Mouse (Mus musculus): Measurements from ENCODE around the gene Lysmd4.
A peak's percentile ranks its signal among the peaks of the same experiment; 100 is the strongest.

Lysmd4 gene

DNA sequence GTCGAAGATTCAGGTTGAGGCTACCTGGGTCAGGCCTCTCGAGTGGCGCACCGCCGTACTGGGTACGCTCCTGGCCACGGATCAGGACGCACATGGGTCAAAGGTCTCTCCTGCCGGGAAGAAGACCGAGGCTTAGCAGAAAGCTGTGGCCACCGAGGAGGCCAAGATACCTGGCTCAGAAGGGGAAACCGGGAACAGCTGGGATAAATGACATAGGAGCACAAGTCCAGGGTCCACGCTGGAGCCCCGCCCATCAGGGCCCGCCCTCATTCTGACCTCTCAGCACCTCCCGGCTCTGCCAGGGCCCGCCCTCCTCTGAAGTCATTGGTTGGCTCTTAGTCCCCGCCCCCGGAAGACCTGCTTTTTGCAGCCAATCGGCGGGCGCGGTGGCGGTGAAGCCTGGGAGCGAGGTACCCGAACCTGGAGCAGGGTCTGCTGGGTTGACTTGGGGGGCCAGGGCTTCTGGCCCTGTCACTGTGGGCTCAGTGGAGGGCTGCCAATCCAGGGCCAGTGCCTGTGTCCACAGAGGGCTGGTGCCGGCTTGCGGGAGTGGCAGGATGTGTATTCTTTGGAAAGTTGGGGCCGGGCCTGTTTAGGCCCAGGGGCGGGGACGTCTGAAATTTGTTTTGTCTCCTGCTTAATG, at the start of gene Lysmd4:
Gene Lysmd4 (plus strand): TSS at position 325 of the 643 bp plus-strand sequence.
- peak; percentile 90 to 92 for DNase-seq (ENCODE audit: low spot score in 2 of 2)

DNA sequence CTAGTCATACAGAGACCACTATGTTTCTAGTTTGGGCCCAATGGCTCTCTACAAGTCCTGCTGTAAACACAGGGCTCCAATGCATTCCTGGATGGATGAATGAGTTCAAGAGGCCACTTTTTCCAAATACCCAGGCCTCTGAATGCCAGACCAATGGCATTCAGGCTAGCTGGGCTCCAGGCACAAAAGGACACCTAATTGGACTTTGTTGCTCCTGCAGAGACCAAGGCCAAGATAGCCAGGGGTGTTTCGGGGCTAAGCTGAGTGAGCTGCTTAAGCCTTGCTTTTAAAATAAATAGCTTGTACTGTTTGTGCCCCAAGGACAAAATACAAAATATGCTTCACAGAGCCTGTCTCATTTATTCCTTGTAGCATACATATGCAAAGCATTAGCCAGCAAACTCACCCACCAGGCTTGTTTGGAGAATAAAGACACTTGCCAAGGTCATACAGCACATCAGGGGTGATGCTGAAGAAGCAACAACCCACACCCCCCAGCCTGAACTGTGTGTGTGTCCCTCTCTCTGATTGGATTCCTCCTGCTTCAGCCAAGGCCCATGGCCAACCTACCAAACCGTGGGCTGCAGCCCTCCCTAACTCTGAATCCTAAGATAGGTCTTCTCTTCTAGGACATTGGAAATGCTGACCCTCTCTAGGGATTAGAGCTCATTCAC, 48.7 kb upstream of the Lysmd4 start:
- DNase-seq (ENCODE audit: low spot score in 2 of 2), result no peak

DNA sequence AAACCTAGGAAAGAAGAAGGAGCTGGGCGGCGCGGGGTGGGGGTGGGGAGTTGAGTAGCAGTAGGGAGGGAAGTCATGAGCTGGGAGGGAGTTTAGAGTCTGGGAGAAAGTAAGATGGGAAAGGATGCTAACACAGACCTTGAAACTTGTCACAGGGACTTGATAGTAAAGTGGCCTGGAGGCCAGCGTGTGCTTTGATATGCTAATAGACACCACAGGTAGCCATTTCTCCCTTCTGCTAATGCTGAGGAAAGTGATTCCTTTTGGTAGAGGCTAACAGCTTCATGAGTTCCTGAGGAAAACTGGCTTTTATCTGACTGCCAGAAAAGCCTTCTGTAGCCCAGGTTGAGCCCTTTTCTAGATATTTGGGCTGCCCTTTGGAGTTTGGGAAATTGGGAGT, 38.6 kb upstream of the Lysmd4 start:
- DNase-seq (ENCODE audit: low spot score in 2 of 2), result no peak

DNA sequence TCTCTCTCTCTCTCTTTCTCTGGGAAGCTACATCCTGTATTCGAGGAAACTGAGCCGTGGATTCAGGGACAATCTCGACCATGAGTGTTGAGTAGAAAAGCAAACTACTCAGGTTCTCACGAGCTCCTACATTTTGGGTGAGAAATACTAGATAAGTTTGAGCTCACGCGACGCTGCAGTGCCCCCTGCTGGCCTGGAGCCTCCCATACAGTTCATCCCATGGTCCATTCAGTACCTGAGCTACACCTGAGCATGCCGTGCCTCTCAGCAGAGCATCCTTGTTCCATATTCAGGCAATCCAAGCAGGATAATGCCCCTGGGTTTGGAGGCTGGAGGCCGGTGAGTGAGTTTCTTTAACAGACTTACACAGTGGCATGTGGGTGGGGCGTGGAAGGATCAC, 22.9 kb upstream of the Lysmd4 start:
- DNase-seq (ENCODE audit: low spot score in 2 of 2), result peak in 1 of 2 experiments; percentile 39

DNA sequence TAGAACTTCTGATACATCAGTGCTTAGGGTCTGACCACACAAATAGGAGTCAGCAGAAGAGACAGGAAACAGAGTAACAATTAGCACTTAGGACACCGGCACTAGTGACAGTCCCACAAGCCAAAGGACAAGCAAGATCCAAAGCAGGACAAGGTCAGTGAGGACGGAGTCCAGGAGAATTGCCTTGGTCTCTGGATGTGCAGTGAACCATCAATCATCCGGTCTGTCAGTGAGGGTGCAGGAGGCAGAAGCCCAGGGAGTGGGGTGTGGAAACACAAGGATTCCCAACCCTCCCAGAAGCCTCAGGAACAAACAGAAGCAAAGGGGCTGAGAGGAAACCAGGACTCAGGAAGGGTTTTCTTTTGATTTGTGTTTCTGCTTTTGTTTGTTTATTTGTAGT, 18.7 kb upstream of the Lysmd4 start:
- no peak for DNase-seq (ENCODE audit: low spot score in 2 of 2)

DNA sequence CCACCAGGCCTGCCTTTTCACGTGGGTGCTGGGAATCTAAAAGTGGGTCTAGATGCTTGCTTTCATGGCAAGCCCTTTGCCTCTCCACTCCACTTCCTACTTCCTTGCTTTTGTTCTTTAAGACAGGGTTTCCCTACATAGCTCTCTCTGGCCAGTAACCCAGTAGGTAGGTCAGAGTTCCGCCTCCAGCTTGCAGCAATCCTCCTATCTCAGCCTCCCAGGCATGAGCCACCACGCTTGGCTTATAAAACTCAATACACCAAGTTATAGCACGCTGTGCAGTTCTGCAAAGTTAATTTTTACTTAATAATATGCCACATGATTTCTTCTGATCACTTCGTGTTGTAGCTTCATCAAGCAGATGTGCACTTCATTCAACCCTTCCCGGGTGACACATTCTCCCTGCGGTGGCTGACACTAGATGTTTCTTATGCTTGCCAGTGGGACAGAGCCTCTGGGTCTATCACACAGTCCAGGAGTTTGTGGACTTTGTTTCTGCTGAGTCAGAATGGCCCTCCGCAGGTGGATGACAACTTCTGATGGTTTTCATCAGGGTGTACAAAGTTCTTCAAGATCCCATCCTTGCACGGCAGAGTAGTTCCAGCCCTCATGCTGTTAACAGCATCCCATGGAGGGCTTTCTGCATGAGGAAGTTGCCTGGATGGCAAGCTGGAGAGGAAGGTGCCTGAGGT, 16.5 kb upstream of the Lysmd4 start:
- no peak for DNase-seq (ENCODE audit: low spot score in 2 of 2)

DNA sequence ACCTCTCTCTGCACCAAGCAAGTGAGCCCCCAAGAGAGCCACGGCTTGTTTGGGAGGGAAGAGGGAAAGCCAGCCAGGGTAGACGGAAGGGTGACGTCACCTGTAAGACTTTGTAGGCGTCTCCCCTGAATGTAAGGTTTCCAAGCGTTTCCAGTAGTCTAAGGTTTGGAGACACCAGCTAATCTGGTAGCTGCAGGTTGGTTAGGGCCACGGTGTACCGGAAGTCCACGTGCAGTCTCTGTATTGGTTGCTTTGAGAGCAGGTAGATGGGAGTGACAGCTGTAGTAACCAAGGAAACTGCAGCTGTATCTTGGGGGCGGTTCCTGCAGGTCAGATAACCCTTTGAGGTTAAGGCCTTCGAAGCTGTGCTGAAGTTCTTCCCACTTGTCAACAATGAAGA, 15.8 kb upstream of the Lysmd4 start:
- DNase-seq (ENCODE audit: low spot score in 2 of 2), result no peak

DNA sequence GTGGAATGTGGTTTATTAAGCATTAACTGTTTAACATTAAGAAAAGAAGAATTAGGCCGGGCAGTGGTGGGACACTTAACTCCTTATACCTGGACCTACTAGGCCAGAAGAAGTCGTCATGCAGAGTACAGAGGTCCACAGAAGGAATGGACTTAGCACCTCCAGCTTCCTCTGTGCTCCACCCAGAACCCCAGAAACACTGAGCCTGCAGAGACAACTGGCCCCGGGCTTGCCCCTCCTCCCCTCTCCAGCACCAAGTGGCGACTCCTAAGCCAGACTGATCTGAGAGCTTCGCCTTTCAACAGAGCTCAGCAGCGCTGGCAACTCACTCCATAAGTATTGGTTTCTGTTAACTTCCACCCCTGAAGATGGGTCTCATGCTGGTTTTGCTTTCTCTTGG, 14.6 kb upstream of the Lysmd4 start:
- DNase-seq (ENCODE audit: low spot score in 2 of 2), result no peak

DNA sequence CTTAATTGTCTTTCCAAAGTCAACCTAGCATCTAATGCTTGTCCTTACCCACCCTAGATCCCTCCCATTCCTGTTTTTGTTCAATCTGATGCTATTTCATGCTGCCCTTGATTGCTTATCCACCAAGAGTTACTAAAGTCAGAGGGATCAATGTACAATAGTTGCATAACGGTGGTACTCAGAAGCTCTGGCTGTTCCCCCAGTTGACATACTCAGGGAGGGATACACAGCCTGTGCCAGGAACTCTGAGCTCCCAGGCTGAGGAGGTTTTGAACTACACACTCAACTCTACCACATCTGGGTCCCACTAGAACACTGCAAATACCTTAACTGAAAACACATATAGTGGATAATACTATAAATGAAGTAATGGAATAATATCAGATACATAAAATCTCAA, 14.0 kb upstream of the Lysmd4 start:
- DNase-seq (ENCODE audit: low spot score in 2 of 2), result no peak

DNA sequence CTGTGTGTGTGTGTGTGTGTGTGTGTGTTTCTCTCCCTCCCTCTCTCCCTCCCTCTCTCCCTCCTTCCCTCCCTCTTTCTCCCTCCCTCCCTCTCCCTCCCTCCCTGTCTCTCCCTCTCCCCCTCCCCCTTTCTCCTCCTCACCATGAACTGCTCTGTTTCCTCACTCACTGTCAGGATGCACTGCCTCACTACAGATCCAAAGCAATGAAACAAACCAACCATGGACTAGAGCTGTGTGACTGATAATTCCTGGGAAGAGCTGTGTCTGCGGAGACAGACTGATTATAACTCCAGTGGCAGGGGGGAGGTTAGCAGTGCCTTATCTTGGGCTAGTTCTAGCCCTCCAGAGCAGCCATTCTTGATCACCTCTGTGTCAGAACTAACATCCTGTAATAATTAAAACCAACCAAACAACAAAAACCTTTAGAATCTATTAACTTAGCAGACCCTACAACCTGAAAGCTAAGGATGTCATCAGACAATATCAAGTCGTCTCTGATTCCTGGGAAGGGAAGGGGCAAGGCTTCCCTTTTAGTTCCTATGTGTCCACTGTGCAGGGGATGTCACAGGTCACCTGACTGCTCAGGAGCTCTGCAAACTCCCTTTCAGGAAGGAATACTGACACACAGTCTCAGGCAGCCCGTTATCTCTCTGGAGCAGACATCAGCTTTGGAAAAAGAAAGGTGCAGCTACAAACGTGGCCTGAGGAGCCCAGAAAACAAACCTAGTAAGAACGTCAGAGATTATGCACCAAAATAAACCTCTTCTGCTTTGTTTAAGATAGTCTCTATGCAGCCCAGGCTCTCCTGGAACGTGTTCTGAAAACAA, 12.1 kb upstream of the Lysmd4 start:
- DNase-seq (ENCODE audit: low spot score in 2 of 2), result no peak

DNA sequence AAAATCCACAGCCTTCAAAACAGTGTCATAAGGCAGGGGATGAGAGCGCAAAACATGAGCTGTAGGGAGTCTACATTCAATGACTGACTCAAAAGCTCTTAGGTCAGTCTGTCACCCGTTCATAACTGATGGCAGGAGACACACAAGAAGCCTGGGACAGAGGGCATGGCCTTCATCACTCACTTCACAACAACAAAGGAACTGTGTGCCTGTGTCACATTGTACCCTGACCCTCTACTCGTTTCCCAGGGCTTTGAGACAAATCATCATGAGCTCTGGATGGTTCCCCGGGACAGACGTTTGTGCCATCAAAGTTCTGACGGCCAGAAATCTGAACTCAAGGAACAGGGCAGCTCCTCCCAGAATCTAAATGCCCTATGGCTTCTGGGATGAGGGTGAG, 11.0 kb upstream of the Lysmd4 start:
- no peak for DNase-seq (ENCODE audit: low spot score in 2 of 2)

DNA sequence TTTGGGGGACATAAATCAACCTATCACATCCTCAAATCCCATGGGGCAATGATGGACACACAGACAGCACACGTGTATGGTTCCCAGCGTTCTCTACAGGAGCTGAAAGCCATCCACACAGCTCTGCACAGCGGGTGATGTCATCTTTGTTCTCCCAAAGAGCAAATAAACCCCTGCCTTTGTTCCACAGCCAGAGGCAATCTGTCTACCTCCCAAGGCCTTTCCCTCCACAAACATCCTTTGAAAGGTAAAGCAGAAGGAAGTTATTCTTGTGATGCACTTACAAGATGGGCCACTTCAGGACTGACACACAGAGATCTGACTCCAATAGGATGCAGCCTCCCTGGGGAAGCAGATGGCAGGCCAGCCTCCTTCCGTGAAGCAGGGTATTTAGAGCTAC, 10.4 kb upstream of the Lysmd4 start:
- DNase-seq (ENCODE audit: low spot score in 2 of 2), result no peak

DNA sequence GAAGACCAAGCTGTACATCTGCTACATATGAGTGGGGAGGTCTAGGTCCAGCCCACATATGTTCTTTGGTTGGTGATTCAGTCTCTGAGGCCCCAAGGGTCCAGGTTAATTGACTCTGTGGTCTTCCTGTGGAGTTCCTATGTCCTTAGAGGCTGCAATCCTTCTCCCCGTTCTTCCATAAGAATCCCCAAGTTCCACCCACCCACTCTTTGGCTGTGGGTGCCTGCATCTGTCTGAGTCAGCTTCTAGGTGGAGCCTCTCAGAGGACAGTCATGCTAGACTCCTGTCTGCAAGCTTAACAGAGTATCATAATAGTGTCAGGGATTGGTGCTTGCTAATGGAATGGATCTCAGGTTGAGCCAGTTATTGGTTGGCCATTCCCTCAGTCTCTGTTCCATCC, 8.8 kb upstream of the Lysmd4 start:
- no peak for DNase-seq (ENCODE audit: low spot score in 2 of 2)

DNA sequence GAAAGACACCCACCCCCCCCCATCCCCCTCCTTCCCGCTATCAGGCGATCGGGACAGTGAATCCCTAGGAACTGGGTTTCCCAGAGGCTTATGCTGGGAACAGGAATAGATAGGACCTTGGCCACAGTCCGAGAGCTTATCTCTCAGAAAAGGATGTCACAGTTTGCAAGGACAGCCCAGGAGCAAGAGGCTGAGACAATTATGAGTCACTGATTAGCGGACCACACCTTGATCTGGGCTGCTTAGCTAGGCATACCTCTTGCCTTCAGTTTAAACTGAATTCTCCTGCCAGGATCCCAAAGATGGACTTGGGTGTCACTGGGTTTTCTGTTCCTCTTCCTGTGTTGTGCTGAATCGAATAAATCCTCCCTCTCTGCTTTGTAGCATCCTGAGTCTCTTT, 6.0 kb upstream of the Lysmd4 start:
- DNase-seq (ENCODE audit: low spot score in 2 of 2), result no peak

DNA sequence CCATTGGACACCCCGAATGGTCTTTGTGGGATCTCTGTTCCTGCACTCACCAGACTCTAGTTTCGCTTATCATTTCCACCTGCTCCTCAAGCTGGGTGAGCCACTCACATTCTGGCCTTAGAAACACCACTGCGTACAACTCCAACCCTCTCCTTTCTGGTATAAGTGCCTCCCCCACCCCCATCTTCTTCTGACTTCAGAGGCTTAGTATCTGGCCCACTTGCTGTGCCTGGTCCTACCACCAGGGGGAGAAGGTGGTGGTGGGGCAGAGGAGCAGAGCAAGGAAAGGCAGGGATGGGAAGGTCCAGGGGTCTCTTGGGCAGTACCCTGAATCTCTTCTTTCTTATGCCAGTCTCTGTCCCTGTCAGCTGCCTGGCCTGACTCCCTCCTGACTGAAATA, 5.3 kb upstream of the Lysmd4 start:
- DNase-seq (ENCODE audit: low spot score in 2 of 2), result peak; percentile 43 to 65

DNA sequence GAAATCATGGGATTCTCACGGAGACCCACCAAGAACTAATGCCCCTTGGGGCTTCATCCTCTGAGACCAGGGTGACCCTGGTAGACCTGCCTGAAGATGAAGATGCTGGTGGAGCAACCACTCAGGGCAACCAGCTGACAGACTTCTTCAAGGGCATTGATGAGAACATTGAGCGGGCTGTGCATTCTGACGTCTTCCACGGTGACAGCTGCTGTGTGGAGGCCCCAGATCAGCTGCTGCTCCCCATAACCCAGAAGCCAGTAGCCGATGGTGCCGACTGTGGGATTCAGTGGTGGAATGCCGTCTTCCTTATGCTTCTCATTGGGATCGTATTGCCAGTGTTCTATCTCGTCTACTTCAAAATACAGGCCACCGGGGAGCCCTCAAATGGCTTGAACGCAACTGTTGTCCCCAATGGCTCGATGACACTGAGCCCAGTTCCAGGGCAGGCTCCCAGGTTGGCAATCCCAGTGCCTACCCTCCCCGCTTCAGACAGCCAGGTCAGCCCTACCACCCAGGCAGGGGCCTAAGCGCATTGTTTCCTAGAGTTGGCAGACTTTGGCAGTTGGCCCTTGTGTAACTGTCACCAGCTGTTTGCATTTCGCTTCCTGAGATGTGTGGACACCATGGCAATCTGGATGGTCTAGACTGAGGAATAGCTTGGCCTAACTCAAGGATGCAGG, 3.7 kb downstream of the Lysmd4 start:
- DNase-seq (ENCODE audit: low spot score in 2 of 2), result no peak

DNA sequence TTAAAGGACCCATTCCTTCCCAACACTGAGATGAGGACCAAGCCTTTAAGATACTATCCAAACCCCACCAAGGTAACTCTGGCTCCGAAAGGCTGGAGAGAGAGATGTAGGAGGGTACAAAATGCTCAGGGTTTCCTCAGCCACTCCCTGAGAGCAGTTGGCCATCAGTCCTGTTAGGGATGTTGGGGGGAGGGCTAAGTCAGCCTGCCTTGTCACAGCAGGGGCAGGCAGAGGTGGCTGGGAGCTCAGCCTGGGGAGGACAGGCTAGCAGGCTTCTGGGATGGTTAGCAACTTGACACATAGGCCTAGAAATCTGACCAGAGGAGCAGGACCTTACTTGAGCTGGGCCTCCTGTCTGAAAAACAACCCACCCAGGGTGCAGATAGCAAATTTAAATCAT, 5.2 kb downstream of the Lysmd4 start:
- DNase-seq (ENCODE audit: low spot score in 2 of 2), result no peak

DNA sequence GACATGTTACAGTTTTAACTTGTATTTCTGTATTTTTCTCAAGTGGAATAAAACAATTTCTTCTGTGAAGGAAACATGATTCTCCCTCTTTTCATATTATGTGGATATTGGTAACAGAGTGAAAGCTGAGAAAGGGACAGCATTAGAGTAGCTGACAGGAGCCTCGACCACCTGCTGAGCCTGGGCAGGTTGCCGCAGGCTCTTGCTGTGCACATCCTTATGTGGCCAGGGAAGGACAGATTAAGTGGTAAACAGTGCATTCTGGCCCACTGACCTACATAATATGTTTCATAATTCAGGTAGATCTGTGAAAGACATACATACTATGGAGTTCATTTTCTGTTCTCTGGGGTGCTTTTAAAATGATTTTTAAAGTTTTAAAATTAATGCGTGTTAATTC, 6.0 kb downstream of the Lysmd4 start:
- no peak for DNase-seq (ENCODE audit: low spot score in 2 of 2)

DNA sequence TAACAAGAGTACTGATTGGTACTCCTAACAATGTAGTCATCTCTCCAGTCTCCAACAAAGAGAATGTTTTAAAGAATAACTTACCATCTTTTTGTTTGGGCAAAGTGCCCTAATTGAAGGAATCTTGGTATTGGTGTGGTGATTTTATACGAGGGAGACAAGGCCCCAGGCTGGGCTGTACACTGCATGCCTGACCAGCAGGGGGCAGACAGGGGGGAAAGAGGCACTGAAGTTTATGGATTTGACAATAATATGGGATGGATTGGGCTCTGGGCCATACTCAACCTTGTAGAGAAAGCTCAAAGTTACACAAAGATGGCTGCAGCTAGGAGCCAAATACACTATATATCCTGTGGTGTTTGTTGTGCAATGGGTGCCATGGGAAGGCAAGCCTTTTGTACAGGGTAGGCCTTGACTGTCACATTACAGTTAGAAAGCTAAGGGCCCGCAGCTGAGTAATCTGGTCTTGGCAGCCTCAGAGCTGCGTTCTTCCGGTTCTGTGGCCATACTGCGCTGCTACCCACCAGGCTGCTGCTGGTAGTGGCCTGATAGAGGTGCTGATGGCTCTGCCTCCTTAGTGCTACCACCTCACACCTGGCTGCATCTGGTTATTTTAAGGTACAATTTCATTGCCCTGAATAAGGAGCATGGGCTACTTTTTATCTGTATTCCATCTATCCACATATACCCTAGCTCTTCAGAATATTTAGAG, 6.7 kb downstream of the Lysmd4 start:
- DNase-seq (ENCODE audit: low spot score in 2 of 2), result peak in 1 of 2 experiments; percentile 22

DNA sequence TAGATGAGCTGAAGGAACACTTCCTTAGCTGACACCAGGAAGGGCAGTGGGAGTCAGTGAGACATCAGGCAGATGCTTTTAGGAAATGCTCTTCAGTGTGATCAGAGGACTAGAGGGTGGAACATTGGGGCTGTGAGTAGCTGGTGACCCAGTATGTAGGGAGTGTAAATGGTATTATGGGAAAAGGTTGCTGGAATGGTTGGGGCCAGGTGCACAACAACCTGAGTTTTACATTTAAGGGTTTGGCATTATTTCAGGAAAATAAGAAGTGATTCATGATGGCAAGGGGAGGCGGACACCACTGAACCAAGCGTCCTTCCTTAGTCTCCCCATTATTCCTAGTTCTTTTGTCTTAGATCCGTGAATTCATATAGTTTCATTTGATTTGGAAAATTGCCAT, 7.4 kb downstream of the Lysmd4 start:
- DNase-seq (ENCODE audit: low spot score in 2 of 2), result no peak

DNA sequence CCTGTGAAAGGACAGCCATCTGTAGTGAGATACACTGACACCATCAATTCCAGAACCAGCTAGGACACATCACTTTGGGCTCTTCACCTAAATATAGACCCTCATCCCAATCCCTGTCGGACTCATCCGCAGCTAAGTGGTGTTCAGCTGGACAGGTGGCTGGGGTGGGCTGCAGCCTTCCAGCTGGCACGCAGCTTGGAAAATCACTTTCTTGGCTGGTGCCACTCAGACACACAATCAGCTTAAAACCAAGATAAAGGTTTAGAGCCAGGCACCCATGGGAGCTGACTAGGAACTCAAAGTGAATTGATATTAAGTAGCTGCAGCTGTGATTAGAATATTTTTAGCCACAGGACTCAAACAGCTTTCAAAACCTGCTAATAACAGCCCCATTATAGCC, 7.9 kb downstream of the Lysmd4 start:
- DNase-seq (ENCODE audit: low spot score in 2 of 2), result no peak
